Mouse (Mus musculus) lung, embryonic 14.5 days (tissue): Measurements from ENCODE around the gene Myo7a. TPM values are rescaled to one million over a fixed set of nuclear protein-coding genes. Genes with fewer than 3 reads are reported as not detected.

Experiments used
- ATAC-seq: fragments of 200-750 bp; cut with Nextera tagmentation; 2 replicates; pipeline ENCODE4 v1.8.0; 2017; ENCODE audit warnings: mild to moderate bottlenecking, moderate TSS enrichment, moderate library complexity; ENCODE audit not compliant: insufficient read depth
- DNase-seq: peaks from one replicate; pipeline ENCODE4 v3.0.0-alpha.2; 2015
- H3K27ac ChIP-seq: fragments of 300-500 bp; sonication (generic); 2 replicates; pipeline ENCODE4 v1.5.1; 2014; ENCODE audit warnings: low read depth, mild to moderate bottlenecking, moderate library complexity
- H3K27me3 ChIP-seq: fragments of 300-500 bp; sonication (generic); 2 replicates; pipeline ENCODE4 v1.6.1; 2014; ENCODE audit warnings: low read length, control low read depth; ENCODE audit not compliant: insufficient read depth
- H3K36me3 ChIP-seq: fragments of 300-500 bp; sonication (generic); 2 replicates; pipeline ENCODE4 v1.6.1; 2014; ENCODE audit warnings: control low read depth; ENCODE audit not compliant: insufficient read depth
- H3K4me1 ChIP-seq: fragments of 300-500 bp; sonication (generic); 2 replicates; pipeline ENCODE4 v1.6.1; 2014; ENCODE audit warnings: antibody characterized with exemption, control low read depth; ENCODE audit not compliant: insufficient read depth
- H3K4me2 ChIP-seq: fragments of 300-500 bp; sonication (generic); 2 replicates; pipeline ENCODE4 v1.6.1; 2014; ENCODE audit warnings: mild to moderate bottlenecking
- H3K4me3 ChIP-seq: fragments of 300-500 bp; sonication (generic); 2 replicates; pipeline ENCODE4 v1.5.1; 2014; ENCODE audit warnings: low read depth, low read length
- H3K9ac ChIP-seq: fragments of 300-500 bp; sonication (generic); 2 replicates; pipeline ENCODE4 v1.6.1; 2014
- H3K9me3 ChIP-seq: fragments of 300-500 bp; sonication (generic); 2 replicates; pipeline ENCODE4 v1.6.1; 2016; ENCODE audit warnings: low read depth, low read length, control low read depth
- CTCF ChIP-seq: IDR thresholded peaks from 2 replicates; pipeline ENCODE4 v1.5.1; 2016; ENCODE audit warnings: antibody characterized with exemption, low read depth
- WGBS: fragments of 180-500 bp; shearing (Covaris S2); extraction: QIAGEN DNeasy Blood & Tissue Kit; methylation state at CpG from one replicate; pipeline ENCODE4 v1.1.7; 2014; 5-methylcytosine and 5-hydroxymethylcytosine counted together
- polyA plus RNA-seq: library from polyadenylated mRNA; unstranded; fragments of >200 nt; fragmentation: Nextera tagmentation; extraction: Ambion mirVana; gene quantifications from 2 replicates; pipeline ENCODE4 v1.2.1, GENCODE M21; 2014

Myo7a gene
- polyA plus RNA-seq, 1 experiment from 2014 or later = 15.0 TPM

DNA sequence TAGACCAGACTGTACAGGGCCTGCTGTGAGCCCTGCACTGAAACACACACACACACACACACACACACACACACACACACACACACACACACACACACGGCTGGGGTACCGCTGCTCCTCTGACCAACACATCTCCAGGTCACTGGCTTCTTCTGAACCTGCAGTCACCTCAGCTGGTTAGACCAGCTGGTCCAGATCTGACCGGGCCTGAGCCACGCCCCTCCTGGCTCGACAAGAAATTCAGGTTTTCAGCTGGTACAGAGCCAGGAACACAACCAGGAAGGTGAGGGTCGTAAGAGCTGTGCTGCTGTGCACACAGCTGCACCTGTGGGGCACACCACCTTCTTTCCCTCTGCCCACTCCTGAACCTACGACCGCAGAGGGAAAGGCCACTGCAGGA, 39.2 kb upstream of the Myo7a start:
- TF ChIP-seq CTCF = no peak
- ATAC-seq (peak; percentile 36; the same call in 1 of the 2 replicates), DNase-seq (peak; percentile 76)
- Histone ChIP-seq H3K9ac (no peak overlapping the region), H3K27ac (peak overlapping the region; percentile 60; the same call in 1 of the 2 replicates), H3K4me1 (peaks cover 38% of the 10 kb centered on the region), H3K4me3 (no peak overlapping the region), H3K4me2 (peak overlapping the region; percentile 23; the same call in 1 of the 2 replicates), H3K9me3 (no peaks in the 10 kb centered on the region), H3K36me3 (no peaks in the 10 kb centered on the region), H3K27me3 (no peaks in the 10 kb centered on the region)
- 26% methylated on average over 8 of the region's 8 CpGs for WGBS

GRCm38 (mm10) chr7:98157636-98158332, 38.5 kb upstream of the Myo7a start:
- Histone ChIP-seq H3K27me3 (no peaks in the 10 kb centered on the region), H3K4me3 (no peak overlapping the region), H3K4me2 (peak overlapping the region; percentile 23; the same call in 1 of the 2 replicates), H3K9me3 (no peaks in the 10 kb centered on the region), H3K4me1 (peaks cover 38% of the 10 kb centered on the region), H3K9ac (no peak overlapping the region), H3K27ac (peak overlapping the region; percentile 16; the same call in 1 of the 2 replicates), H3K36me3 (no peaks in the 10 kb centered on the region)
- WGBS = 55% methylated on average over 5 of the region's 5 CpGs
- no peak for ATAC-seq
- no peak for DNase-seq
- no peak for TF ChIP-seq CTCF

GRCm38 (mm10) chr7:98156280-98156665, 36.9 kb upstream of the Myo7a start:
- Histone ChIP-seq H3K4me1 (peaks cover 29% of the 10 kb centered on the region), H3K9me3 (no peaks in the 10 kb centered on the region), H3K27ac (no peak overlapping the region; the same call in 1 of the 2 replicates), H3K9ac (no peak overlapping the region), H3K36me3 (no peaks in the 10 kb centered on the region), H3K4me3 (no peak overlapping the region), H3K4me2 (no peak overlapping the region), H3K27me3 (no peaks in the 10 kb centered on the region)
- ATAC-seq (no peak), DNase-seq (no peak)
- no peak for TF ChIP-seq CTCF
- WGBS = 53% methylated on average over 3 of the region's 3 CpGs

DNA sequence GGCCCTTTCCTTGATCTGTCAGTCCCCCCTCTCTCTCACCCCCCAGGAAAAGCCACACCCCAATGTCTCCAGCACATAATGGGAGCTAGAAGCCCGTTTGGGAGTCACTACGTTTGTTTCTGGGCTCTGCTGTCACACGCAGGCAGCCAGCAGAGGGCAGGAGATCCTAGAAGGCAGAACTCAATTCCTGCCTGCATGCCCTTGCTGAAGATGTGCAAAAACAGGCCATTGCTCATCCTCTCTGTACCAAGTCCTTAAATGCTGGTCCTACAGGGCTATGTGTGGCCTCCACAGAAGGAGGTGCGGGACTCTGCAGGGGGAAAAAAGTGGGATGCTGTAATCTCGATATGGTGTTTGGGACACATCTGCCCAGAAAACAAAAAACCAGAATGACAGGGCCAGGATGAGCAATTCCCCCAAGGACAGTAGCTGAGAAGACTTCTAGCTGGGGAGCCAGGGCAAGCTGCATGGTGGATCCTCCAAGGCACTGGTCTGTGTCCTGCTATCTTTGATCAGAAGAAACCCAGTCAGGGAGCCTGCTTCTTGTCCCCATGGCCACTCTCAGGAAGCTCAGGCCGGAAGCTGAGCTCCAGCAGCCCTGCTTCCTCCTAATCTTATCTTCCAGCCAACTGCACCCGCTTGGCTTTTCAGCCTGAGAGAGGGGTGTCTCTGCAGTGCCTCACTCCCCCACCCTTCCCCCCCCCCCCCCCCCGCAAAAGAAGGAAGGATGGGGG, 36.4 kb upstream of the Myo7a start:
- Histone ChIP-seq H3K9me3 (no peaks in the 10 kb centered on the region), H3K4me1 (peaks cover 24% of the 10 kb centered on the region), H3K27me3 (no peaks in the 10 kb centered on the region), H3K9ac (no peak overlapping the region), H3K27ac (no peak overlapping the region; the same call in 1 of the 2 replicates), H3K36me3 (no peaks in the 10 kb centered on the region), H3K4me2 (no peak overlapping the region), H3K4me3 (no peak overlapping the region)
- DNase-seq (peak; percentile 85), ATAC-seq (peak; percentile 39; the same call in 1 of the 2 replicates)
- WGBS = 23% methylated on average over 7 of the region's 8 CpGs
- peak; percentile 91 for TF ChIP-seq CTCF

GRCm38 (mm10) chr7:98153892-98154291, 34.6 kb upstream of the Myo7a start:
- 0 out of 2 replicates have a peak, but pooled peaks cover 6% of the 10 kb centered on the region for H3K4me1 ChIP-seq
- DNase-seq = no peak
- ATAC-seq = no peak
- no peaks in the 10 kb centered on the region for H3K36me3 ChIP-seq
- WGBS = 52% methylated on average over 5 of the region's 5 CpGs
- no peaks in the 10 kb centered on the region for H3K9me3 ChIP-seq
- H3K27ac ChIP-seq = no peak overlapping the region
- TF ChIP-seq CTCF = no peak
- no peak overlapping the region for H3K4me2 ChIP-seq
- H3K9ac ChIP-seq = no peak overlapping the region; the same call in 1 of the 2 replicates
- no peaks in the 10 kb centered on the region for H3K27me3 ChIP-seq
- no peak overlapping the region for H3K4me3 ChIP-seq

DNA sequence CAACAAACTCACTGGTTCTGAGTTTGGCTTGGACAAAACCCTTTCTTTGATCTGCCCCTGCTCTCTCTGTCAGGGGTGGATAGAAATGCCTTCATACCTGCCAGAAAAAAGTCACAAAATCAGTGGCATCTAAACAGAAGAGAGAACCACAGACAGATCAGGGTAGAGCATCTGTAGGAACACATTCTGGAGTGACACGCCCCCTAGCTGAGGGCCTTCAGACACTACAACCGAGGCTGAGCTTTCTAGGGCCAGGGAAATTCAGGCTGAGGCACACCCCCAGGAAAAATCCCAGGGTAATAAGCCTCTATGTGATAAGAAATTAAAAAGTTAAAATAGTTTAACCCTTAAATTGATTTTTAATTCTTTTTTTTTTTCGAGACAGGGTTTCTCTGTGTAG, 34.0 kb upstream of the Myo7a start:
- 0 out of 2 replicates have a peak, but pooled peaks cover 4% of the 10 kb centered on the region for H3K4me1 ChIP-seq
- no peak overlapping the region for H3K27ac ChIP-seq
- no peak overlapping the region for H3K4me3 ChIP-seq
- DNase-seq (no peak), ATAC-seq (no peak)
- H3K9ac ChIP-seq = no peak overlapping the region
- H3K36me3 ChIP-seq = no peaks in the 10 kb centered on the region
- no peak overlapping the region for H3K4me2 ChIP-seq
- peak; percentile 42; the same call in 1 of the 2 replicates for TF ChIP-seq CTCF
- 39% methylated on average over 3 of the region's 3 CpGs for WGBS
- H3K9me3 ChIP-seq = no peaks in the 10 kb centered on the region
- no peaks in the 10 kb centered on the region for H3K27me3 ChIP-seq

GRCm38 (mm10) chr7:98152400-98152799, 33.1 kb upstream of the Myo7a start:
- no peaks in the 10 kb centered on the region for H3K36me3 ChIP-seq
- no peak overlapping the region for H3K4me3 ChIP-seq
- no peak overlapping the region for H3K27ac ChIP-seq
- ATAC-seq (no peak), DNase-seq (no peak)
- no peak for TF ChIP-seq CTCF
- no peak overlapping the region for H3K9ac ChIP-seq
- no peaks in the 10 kb centered on the region for H3K9me3 ChIP-seq
- 57% methylated on average over 8 of the region's 8 CpGs for WGBS
- H3K27me3 ChIP-seq = no peaks in the 10 kb centered on the region
- 0 out of 2 replicates have a peak, but pooled peaks cover 4% of the 10 kb centered on the region for H3K4me1 ChIP-seq
- H3K4me2 ChIP-seq = no peak overlapping the region
